Mouse (Mus musculus) CH12.LX (cell line): ENCODE measurements at regions not wholly inside any gene's neighbourhood (a gene's known extent, or its start where the extent isn't known, plus 50 kb on each side); places are given as distances from the start of the nearest gene placed in this dataset.

Experiments used
- DNase-seq: peaks from one replicate; pipeline ENCODE4 v3.0.0-alpha.2; 2013; ENCODE audit errors: extremely low read depth
- H3K27ac ChIP-seq: 2 replicates; pipeline ENCODE4 v1.5.1; 2012; ENCODE audit warnings: low read depth, mild to moderate bottlenecking, control low read depth, moderate library complexity; ENCODE audit not compliant: insufficient read depth
- H3K27me3 ChIP-seq: replicated peaks from 2 replicates; pipeline ENCODE3; 2012; ENCODE audit warnings: inconsistent platforms
- H3K36me3 ChIP-seq, 2 experiments: replicated peaks in 1 of 2; 2 replicates each; pipeline versions ENCODE3 to v1.6.1; 2012; ENCODE audit warnings: inconsistent platforms in 1 of 2, low read length in 1 of 2, mild to moderate bottlenecking in 1 of 2, mixed read lengths in 1 of 2, moderate library complexity in 1 of 2; ENCODE audit not compliant: control insufficient read depth in 1 of 2, insufficient read depth in 1 of 2
- H3K4me1 ChIP-seq, 2 experiments: 2 replicates each; pipeline ENCODE4 v1.6.1; 2012; ENCODE audit warnings: inconsistent platforms in 1 of 2, moderate library complexity in 1 of 2; ENCODE audit not compliant: insufficient read depth in 2 of 2, control insufficient read depth in 1 of 2
- H3K4me2 ChIP-seq: 2 replicates; pipeline ENCODE4 v1.6.1; 2012; ENCODE audit warnings: low read depth, mild to moderate bottlenecking, control low read depth; ENCODE audit not compliant: poor library complexity, insufficient read depth, severe bottlenecking
- H3K4me3 ChIP-seq, 3 experiments: fragments of 150-350 bp in 1 of 3; sonication (generic) in 1 of 3; replicated peaks in 1 of 3; 2 replicates each; pipeline versions ENCODE3 to v1.5.1; 2011 to 2012; ENCODE audit warnings: low read depth in 2 of 3, low read length in 2 of 3, mild to moderate bottlenecking in 2 of 3, moderate library complexity in 2 of 3, control low read depth in 1 of 3, improper control_type of control experiment in 1 of 3, inconsistent platforms in 1 of 3, mixed read lengths in 1 of 3; ENCODE audit not compliant: poor library complexity in 1 of 3
- H3K79me2 ChIP-seq: replicated peaks from 2 replicates; pipeline ENCODE4 v1.6.1; 2012; ENCODE audit warnings: mild to moderate bottlenecking, moderate library complexity; ENCODE audit not compliant: control insufficient read depth, poor library complexity, insufficient read depth, severe bottlenecking; ENCODE audit errors: extremely low read depth
- H3K9ac ChIP-seq: 2 replicates; pipeline ENCODE4 v1.6.1; 2012; ENCODE audit warnings: low read depth, mild to moderate bottlenecking, control low read depth, moderate library complexity; ENCODE audit not compliant: insufficient read depth
- H3K9me3 ChIP-seq: replicated peaks from 2 replicates; pipeline ENCODE3; 2012; ENCODE audit warnings: low read length, inconsistent platforms, mixed read lengths
- BHLHE40 ChIP-seq: IDR thresholded peaks from 2 replicates; pipeline ENCODE4 v1.6.1; 2011; ENCODE audit warnings: mild to moderate bottlenecking, low read depth, low read length, improper control_type of control experiment
- CHD1 ChIP-seq: IDR thresholded peaks from 2 replicates; pipeline ENCODE4 v1.6.1; 2012; ENCODE audit warnings: low read depth, low read length, improper control_type of control experiment, inconsistent platforms
- CHD2 ChIP-seq: IDR thresholded peaks from 2 replicates; pipeline ENCODE4 v1.6.1; 2011; ENCODE audit warnings: low read length, improper control_type of control experiment
- CTCF ChIP-seq, 2 experiments: IDR thresholded peaks in 1 of 2; conservative IDR thresholded peaks in 1 of 2; 2 replicates each; pipeline ENCODE4 v1.5.1; 2011 to 2012; ENCODE audit warnings: low read depth in 2 of 2, low read length in 2 of 2, improper control_type of control experiment in 1 of 2, inconsistent platforms in 1 of 2, mild to moderate bottlenecking in 1 of 2, moderate library complexity in 1 of 2
- EP300 ChIP-seq: IDR thresholded peaks from 2 replicates; pipeline ENCODE4 v1.6.1; 2011; ENCODE audit warnings: low read length, improper control_type of control experiment
- GABPA ChIP-seq: IDR thresholded peaks from 2 replicates; pipeline ENCODE4 v1.6.1; 2012; ENCODE audit warnings: low read depth, low read length, improper control_type of control experiment, inconsistent platforms; ENCODE audit not compliant: insufficient replicate concordance
- JUN ChIP-seq: IDR thresholded peaks from 2 replicates; pipeline ENCODE4 v1.6.1; 2011; ENCODE audit warnings: low read depth, mild to moderate bottlenecking, low read length, improper control_type of control experiment, moderate library complexity; ENCODE audit not compliant: insufficient read depth
- KAT2A ChIP-seq: IDR thresholded peaks from 2 replicates; pipeline ENCODE4 v1.6.1; 2012; ENCODE audit warnings: low read length, improper control_type of control experiment, inconsistent platforms; ENCODE audit not compliant: insufficient replicate concordance
- MAFK ChIP-seq: IDR thresholded peaks from 2 replicates; pipeline ENCODE4 v1.6.1; 2011; ENCODE audit warnings: low read length, improper control_type of control experiment; ENCODE audit not compliant: insufficient replicate concordance
- MAX ChIP-seq: IDR thresholded peaks from 2 replicates; pipeline ENCODE4 v1.6.1; 2011; ENCODE audit warnings: low read length, improper control_type of control experiment
- MXI1 ChIP-seq: IDR thresholded peaks from 2 replicates; pipeline ENCODE4 v1.6.1; 2011; ENCODE audit warnings: mild to moderate bottlenecking, low read depth, low read length, improper control_type of control experiment
- NRF1 ChIP-seq: IDR thresholded peaks from 2 replicates; pipeline ENCODE4 v1.6.1; 2014; ENCODE audit warnings: low read depth, mild to moderate bottlenecking, inconsistent platforms, low read length, improper control_type of control experiment, moderate library complexity
- PAX5 ChIP-seq: IDR thresholded peaks from 2 replicates; pipeline ENCODE4 v1.6.1; 2012; ENCODE audit warnings: low read length, inconsistent platforms, mixed read lengths
- POLR2AphosphoS2 ChIP-seq: IDR thresholded peaks from 2 replicates; pipeline ENCODE4 v1.6.1; 2011; ENCODE audit warnings: low read depth, low read length, improper control_type of control experiment
- RAD21 ChIP-seq: IDR thresholded peaks from 2 replicates; pipeline ENCODE4 v1.6.1; 2011; ENCODE audit warnings: low read depth, mild to moderate bottlenecking, low read length, improper control_type of control experiment, moderate library complexity
- SIN3A ChIP-seq: IDR thresholded peaks from 2 replicates; pipeline ENCODE4 v1.6.1; 2012; ENCODE audit warnings: low read length, improper control_type of control experiment, inconsistent platforms
- SMC3 ChIP-seq: IDR thresholded peaks from 2 replicates; pipeline ENCODE4 v1.6.1; 2011; ENCODE audit warnings: low read depth, low read length, improper control_type of control experiment
- TBP ChIP-seq: conservative IDR thresholded peaks from 2 replicates; pipeline ENCODE4 v1.6.1; 2011; ENCODE audit warnings: low read depth, low read length, improper control_type of control experiment
- TCF12 ChIP-seq: IDR thresholded peaks from 2 replicates; pipeline ENCODE4 v1.6.1; 2014; ENCODE audit warnings: low read depth, mild to moderate bottlenecking, inconsistent platforms, low read length, improper control_type of control experiment
- USF1 ChIP-seq: IDR thresholded peaks from 2 replicates; pipeline ENCODE4 v1.6.1; 2014; ENCODE audit warnings: low read depth, mild to moderate bottlenecking, inconsistent platforms, low read length, improper control_type of control experiment
- ZKSCAN1 ChIP-seq: IDR thresholded peaks from 2 replicates; pipeline ENCODE4 v1.6.1; 2012; ENCODE audit warnings: low read depth, inconsistent platforms, low read length, improper control_type of control experiment, borderline replicate concordance
- ZNF384 ChIP-seq: IDR thresholded peaks from 2 replicates; pipeline ENCODE4 v1.6.1; 2012; ENCODE audit warnings: low read depth, low read length, improper control_type of control experiment, inconsistent platforms
- dilution Hi-C: fragments of 300-500 bp; cut with MboI; formaldehyde crosslinking; loops from 2 replicates; pipeline ENCODE4 v1.14.3; 2020; ENCODE audit warnings: low sequenced_read_pairs; ENCODE audit not compliant: extremely low pct_unique_long_range_greater_than_20kb, extremely low pct_ligation_motif_present
- in situ Hi-C: fragments of 300-500 bp; cut with MboI; formaldehyde crosslinking; loops from 3 replicates; pipeline ENCODE4 v1.14.3; 2019; ENCODE audit warnings: low sequenced_read_pairs, low pct_ligation_motif_present, low pct_unique_long_range_greater_than_20kb, mixed read lengths

DNA sequence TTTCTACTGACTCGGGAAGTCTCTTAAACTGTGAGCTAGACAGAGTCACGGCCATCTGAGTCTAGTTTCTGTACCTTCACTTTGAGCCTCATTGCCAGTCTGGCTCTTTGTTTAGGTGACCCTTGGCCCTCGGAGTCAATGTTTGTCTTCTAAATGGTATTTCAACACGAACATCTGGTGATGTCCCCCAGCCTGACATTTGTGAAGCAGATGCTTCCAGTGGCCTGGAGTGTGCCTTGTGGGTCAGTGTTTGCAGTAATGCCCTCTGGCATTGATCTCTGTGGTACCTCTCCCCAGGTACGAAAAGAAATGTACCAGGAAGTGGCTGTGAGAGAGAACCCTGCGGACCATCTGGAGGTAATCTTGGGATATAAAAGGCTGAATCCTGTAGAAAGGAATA is 155.7 kb upstream of the Bmp4 start:
- H3K4me2 ChIP-seq = no peak overlapping the region
- TF ChIP-seq TCF12 (no peak), KAT2A (no peak), MAFK (no peak)
- TF ChIP-seq, all 38 proteins: peak for 0
- in situ Hi-C loops = no loop called here

DNA sequence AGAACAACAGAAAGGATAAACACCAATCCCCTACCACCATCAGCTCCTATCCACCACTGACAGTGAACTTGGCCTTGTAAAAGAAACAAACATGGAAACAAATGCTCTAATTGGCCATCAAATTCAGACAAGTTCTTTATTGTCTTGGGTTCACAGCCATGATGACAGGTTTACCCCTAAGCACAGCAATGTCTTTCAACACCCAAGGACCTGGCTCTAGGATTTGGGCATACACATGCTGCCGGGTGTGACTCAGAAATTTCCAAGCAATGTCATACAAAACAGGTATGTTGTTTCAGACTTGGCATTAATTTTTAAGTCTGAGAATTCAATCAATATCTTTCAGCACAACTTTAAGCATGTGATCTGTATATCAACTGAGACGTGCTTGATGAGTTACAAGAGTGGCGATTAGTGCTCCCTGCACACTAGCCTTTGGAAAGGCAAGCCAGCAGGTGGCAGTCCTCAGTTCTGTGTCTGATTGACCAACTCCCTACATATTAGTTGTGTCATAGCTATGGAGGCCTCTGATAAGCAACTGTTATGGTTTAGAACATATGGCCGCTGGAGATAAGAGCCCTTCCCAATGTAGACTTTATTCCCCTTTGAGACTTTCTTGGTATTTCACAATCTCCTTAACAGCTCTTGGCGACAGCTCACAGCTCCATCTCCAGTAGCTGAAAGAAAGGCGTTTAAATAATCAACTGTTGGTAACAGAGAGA is 149.2 kb upstream of the Bmp4 start:
- no peaks in the 10 kb centered on the region for H3K36me3 ChIP-seq
- no peak overlapping the region for H3K4me2 ChIP-seq
- no peaks in the 10 kb centered on the region for H3K4me1 ChIP-seq
- H3K9ac ChIP-seq = no peak overlapping the region
- no peaks in the 10 kb centered on the region for H3K79me2 ChIP-seq
- TF ChIP-seq SMC3 (peak; percentile 30), JUN (no peak), CTCF (conservative IDR thresholded peaks at IDR 0.05 in 1 of 2, IDR thresholded peaks at IDR 0.05 in 1 of 2; ENCODE audit: low read depth in 2 of 2, low read length in 2 of 2) (peak in 1 of 2 experiments; percentile 27; a peak in 2 of 4 replicates), CHD2 (no peak)
- H3K27ac ChIP-seq = no peak overlapping the region
- H3K4me3 ChIP-seq = no peak overlapping the region
- dilution Hi-C loops = no loop called here
- no peaks in the 10 kb centered on the region for H3K27me3 ChIP-seq
- no peak for DNase-seq
- in situ Hi-C loops = no loop called here
- H3K9me3 ChIP-seq = no peaks in the 10 kb centered on the region

More for the DNA sequence above, 155.7 kb upstream of the Bmp4 start:
- H3K9ac ChIP-seq = no peak overlapping the region
- H3K4me1 ChIP-seq = no peaks in the 10 kb centered on the region
- H3K27me3 ChIP-seq = no peaks in the 10 kb centered on the region
- no peak overlapping the region for H3K4me3 ChIP-seq
- no peak overlapping the region for H3K27ac ChIP-seq
- dilution Hi-C loops = no loop called here
- H3K36me3 ChIP-seq = no peaks in the 10 kb centered on the region
- H3K79me2 ChIP-seq = no peaks in the 10 kb centered on the region
- no peak for DNase-seq
- no peaks in the 10 kb centered on the region for H3K9me3 ChIP-seq

DNA sequence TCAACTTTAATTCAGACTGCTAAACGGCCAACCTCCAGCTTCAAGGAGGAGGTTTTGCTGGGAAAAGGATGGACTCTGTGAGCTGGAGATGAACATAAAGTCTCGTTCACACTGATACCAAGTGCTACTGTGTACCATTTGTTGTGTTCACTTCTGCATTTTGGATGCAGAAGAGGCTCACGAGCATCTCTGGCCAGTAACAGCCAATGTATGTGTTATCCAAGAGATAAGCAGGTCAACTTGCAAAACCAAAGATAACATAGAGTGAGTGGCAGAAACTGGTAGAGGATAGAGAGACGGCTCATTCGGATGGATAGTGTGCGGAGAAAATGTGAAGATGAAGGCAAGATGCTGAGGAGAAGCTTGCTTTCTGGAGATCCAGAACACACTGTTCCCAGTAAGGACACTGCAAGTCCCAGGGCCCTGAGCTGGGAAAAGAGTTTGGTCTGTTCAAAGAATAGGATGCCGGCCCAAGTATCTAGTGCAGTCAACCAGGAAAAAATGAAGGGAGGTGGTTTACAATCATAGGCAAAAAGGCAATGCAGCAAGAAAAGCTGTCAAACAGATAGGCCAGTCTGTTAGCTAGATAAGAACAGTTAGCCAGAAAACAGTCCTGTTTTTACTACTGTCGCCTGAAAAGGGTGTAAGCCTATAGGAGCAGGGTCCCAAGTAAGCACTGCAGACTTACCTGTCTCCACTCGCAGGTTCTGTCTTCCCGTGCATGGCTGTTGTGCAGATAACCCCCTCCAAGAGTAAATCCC is 145.7 kb upstream of the Bmp4 start:
- Histone ChIP-seq H3K4me1 (no peaks in the 10 kb centered on the region), H3K27me3 (no peaks in the 10 kb centered on the region), H3K9me3 (no peaks in the 10 kb centered on the region), H3K4me3 (no peak overlapping the region), H3K79me2 (no peaks in the 10 kb centered on the region), H3K9ac (no peak overlapping the region), H3K36me3 (no peaks in the 10 kb centered on the region), H3K4me2 (no peak overlapping the region), H3K27ac (no peak overlapping the region)
- in situ Hi-C loops (no loop called here), dilution Hi-C loops (no loop called here)
- TF ChIP-seq CTCF (conservative IDR thresholded peaks at IDR 0.05 in 1 of 2, IDR thresholded peaks at IDR 0.05 in 1 of 2; ENCODE audit: low read depth in 2 of 2, low read length in 2 of 2) = no peak
- no peak for TF ChIP-seq SMC3
- TF ChIP-seq GABPA = no peak
- no peak for TF ChIP-seq PAX5
- no peak for TF ChIP-seq MAX
- TF ChIP-seq SIN3A = no peak
- TF ChIP-seq USF1 = no peak
- TF ChIP-seq EP300 = no peak
- TF ChIP-seq MXI1 = no peak
- TF ChIP-seq CHD1 = no peak
- TF ChIP-seq KAT2A = no peak
- TF ChIP-seq RAD21 = no peak
- TF ChIP-seq BHLHE40 = no peak
- TF ChIP-seq ZNF384 = no peak
- no peak for TF ChIP-seq POLR2AphosphoS2
- no peak for TF ChIP-seq NRF1
- no peak for TF ChIP-seq TBP
- no peak for TF ChIP-seq ZKSCAN1
- no peak for TF ChIP-seq JUN
- no peak for DNase-seq
